Mouse (Mus musculus): ENCODE data around the gene Gm42372. TPM values are rescaled to one million over a fixed set of nuclear protein-coding genes. Genes with fewer than 3 reads are reported as not detected.
A peak's percentile ranks its signal among the peaks of the same experiment; 100 is the strongest.

Gm42372 gene
- total and polyA plus RNA-seq, 3 experiments, result 0.15 to 0.61 (median 0.47) TPM

GRCm38 (mm10) chr7:16974018-16974417, 8.9 kb upstream of the Gm42372 start:
- dilution Hi-C loops (cut with MboI; ENCODE audit: extremely low pct_ligation_motif_present, extremely low pct_unique_long_range_greater_than_20kb, low sequenced_read_pairs), result no loop called here
- no peaks in the 10 kb centered on the region for H3K9me3 ChIP-seq (replicated peaks; ENCODE audit: low read length)
- in situ Hi-C loops (cut with MboI; ENCODE audit: low pct_ligation_motif_present, low pct_unique_long_range_greater_than_20kb, low sequenced_read_pairs), result no loop called here
- no peak overlapping the region for H3K9ac ChIP-seq (ENCODE audit: insufficient read depth, low read depth)
- no peaks in the 10 kb centered on the region for H3K36me3 ChIP-seq (replicated peaks in 1 of 2; ENCODE audit: control insufficient read depth in 1 of 2, insufficient read depth in 1 of 2, low read length in 1 of 2)
- H3K4me2 ChIP-seq (ENCODE audit: insufficient read depth, low read depth, poor library complexity, severe bottlenecking), result no peak overlapping the region
- H3K27me3 ChIP-seq (replicated peaks), result no peaks in the 10 kb centered on the region
- DNase-seq (ENCODE audit: extremely low read depth), result no peak
- H3K4me3 ChIP-seq (replicated peaks in 1 of 3; ENCODE audit: low read depth in 2 of 3, low read length in 2 of 3, poor library complexity in 1 of 3), result no peak overlapping the region
- H3K4me1 ChIP-seq (ENCODE audit: control insufficient read depth in 1 of 2, insufficient read depth in 2 of 2), result no peaks in the 10 kb centered on the region; a peak in 1 of 4 replicates
- TF ChIP-seq USF2 (conservative IDR thresholded peaks at IDR 0.05; ENCODE audit: low read depth, low read length) (no peak), JUN (IDR thresholded peaks at IDR 0.05; ENCODE audit: insufficient read depth, low read depth, low read length) (no peak), CHD2 (IDR thresholded peaks at IDR 0.05; ENCODE audit: low read length) (no peak), RCOR1 (conservative IDR thresholded peaks at IDR 0.05; ENCODE audit: low read depth, low read length) (no peak), MEF2A (IDR thresholded peaks at IDR 0.05; ENCODE audit: borderline replicate concordance, low read depth, low read length) (no peak)
- no peaks in the 10 kb centered on the region for H3K79me2 ChIP-seq (replicated peaks; ENCODE audit: control insufficient read depth, extremely low read depth, insufficient read depth, poor library complexity, severe bottlenecking)
- H3K27ac ChIP-seq (ENCODE audit: insufficient read depth, low read depth), result no peak overlapping the region

- peaks cover 2 to 15% of the 10 kb centered on the region in 2 experiments; a peak in 2 of 4 replicates for H3K4me1 ChIP-seq (ENCODE audit: control insufficient read depth in 1 of 2, insufficient read depth in 2 of 2)
- H3K4me2 ChIP-seq (ENCODE audit: insufficient read depth, low read depth, poor library complexity, severe bottlenecking), result no peak overlapping the region
- H3K79me2 ChIP-seq (replicated peaks; ENCODE audit: control insufficient read depth, extremely low read depth, insufficient read depth, poor library complexity, severe bottlenecking), result no peaks in the 10 kb centered on the region
- DNase-seq (ENCODE audit: extremely low read depth), result no peak
- in situ Hi-C loops (cut with MboI; ENCODE audit: low pct_ligation_motif_present, low pct_unique_long_range_greater_than_20kb, low sequenced_read_pairs) (no loop called here), dilution Hi-C loops (cut with MboI; ENCODE audit: extremely low pct_ligation_motif_present, extremely low pct_unique_long_range_greater_than_20kb, low sequenced_read_pairs) (no loop called here)
- TF ChIP-seq CHD2 (IDR thresholded peaks at IDR 0.05; ENCODE audit: low read length) (no peak), MAFK (IDR thresholded peaks at IDR 0.05; ENCODE audit: insufficient replicate concordance, low read length) (peak; percentile 81)
- no peaks in the 10 kb centered on the region for H3K27me3 ChIP-seq (replicated peaks)
- no peaks in the 10 kb centered on the region for H3K36me3 ChIP-seq (replicated peaks in 1 of 2; ENCODE audit: control insufficient read depth in 1 of 2, insufficient read depth in 1 of 2, low read length in 1 of 2)
- no peak overlapping the region for H3K4me3 ChIP-seq (replicated peaks in 1 of 3; ENCODE audit: low read depth in 2 of 3, low read length in 2 of 3, poor library complexity in 1 of 3)
- no peaks in the 10 kb centered on the region for H3K9me3 ChIP-seq (replicated peaks; ENCODE audit: low read length)
- no peak overlapping the region for H3K9ac ChIP-seq (ENCODE audit: insufficient read depth, low read depth)
- H3K27ac ChIP-seq (ENCODE audit: insufficient read depth, low read depth), result no peak overlapping the region
Observed at GRCm38 (mm10) chr7:16976298-16976697, 6.6 kb upstream of the Gm42372 start.

- TF ChIP-seq MAZ (IDR thresholded peaks at IDR 0.05; ENCODE audit: low read depth, low read length) (no peak), SIN3A (IDR thresholded peaks at IDR 0.05; ENCODE audit: low read length) (no peak), CTCF (conservative IDR thresholded peaks at IDR 0.05 in 1 of 2, IDR thresholded peaks at IDR 0.05 in 1 of 2; ENCODE audit: low read depth in 2 of 2, low read length in 2 of 2) (no peak), ZMIZ1 (IDR thresholded peaks at IDR 0.05; ENCODE audit: low read depth, low read length) (no peak), MYC (IDR thresholded peaks at IDR 0.05; ENCODE audit: low read depth, low read length) (no peak), NRF1 (IDR thresholded peaks at IDR 0.05; ENCODE audit: low read depth, low read length) (no peak), POLR2AphosphoS2 (IDR thresholded peaks at IDR 0.05; ENCODE audit: low read depth, low read length) (no peak), IRF4 (IDR thresholded peaks at IDR 0.05; ENCODE audit: low read depth, low read length) (no peak), JUN (IDR thresholded peaks at IDR 0.05; ENCODE audit: insufficient read depth, low read depth, low read length) (no peak), TBP (conservative IDR thresholded peaks at IDR 0.05; ENCODE audit: low read depth, low read length) (no peak), E2F4 (IDR thresholded peaks at IDR 0.05; ENCODE audit: insufficient replicate concordance, low read depth, low read length) (no peak)
- Histone ChIP-seq H3K27ac (ENCODE audit: insufficient read depth, low read depth) (no peak overlapping the region), H3K9me3 (replicated peaks; ENCODE audit: low read length) (no peaks in the 10 kb centered on the region), H3K36me3 (replicated peaks in 1 of 2; ENCODE audit: control insufficient read depth in 1 of 2, insufficient read depth in 1 of 2, low read length in 1 of 2) (no peaks in the 10 kb centered on the region), H3K4me2 (ENCODE audit: insufficient read depth, low read depth, poor library complexity, severe bottlenecking) (no peak overlapping the region), H3K9ac (ENCODE audit: insufficient read depth, low read depth) (no peak overlapping the region), H3K79me2 (replicated peaks; ENCODE audit: control insufficient read depth, extremely low read depth, insufficient read depth, poor library complexity, severe bottlenecking) (no peaks in the 10 kb centered on the region), H3K27me3 (replicated peaks) (no peaks in the 10 kb centered on the region), H3K4me1 (ENCODE audit: control insufficient read depth in 1 of 2, insufficient read depth in 2 of 2) (peaks cover 2 to 15% of the 10 kb centered on the region in 2 experiments; a peak in 2 of 4 replicates), H3K4me3 (replicated peaks in 1 of 3; ENCODE audit: low read depth in 2 of 3, low read length in 2 of 3, poor library complexity in 1 of 3) (no peak overlapping the region)
- in situ Hi-C loops (cut with MboI; ENCODE audit: low pct_ligation_motif_present, low pct_unique_long_range_greater_than_20kb, low sequenced_read_pairs) (no loop called here), dilution Hi-C loops (cut with MboI; ENCODE audit: extremely low pct_ligation_motif_present, extremely low pct_unique_long_range_greater_than_20kb, low sequenced_read_pairs) (no loop called here)
- no peak for DNase-seq (ENCODE audit: extremely low read depth)
Observed at GRCm38 (mm10) chr7:16978173-16978572, 4.7 kb upstream of the Gm42372 start.
